Mouse (Mus musculus): ENCODE measurements at regions not wholly inside any gene's neighbourhood (a gene's known extent, or its start where the extent isn't known, plus 50 kb on each side); places are given as distances from the start of the nearest gene placed in this dataset.

DNA sequence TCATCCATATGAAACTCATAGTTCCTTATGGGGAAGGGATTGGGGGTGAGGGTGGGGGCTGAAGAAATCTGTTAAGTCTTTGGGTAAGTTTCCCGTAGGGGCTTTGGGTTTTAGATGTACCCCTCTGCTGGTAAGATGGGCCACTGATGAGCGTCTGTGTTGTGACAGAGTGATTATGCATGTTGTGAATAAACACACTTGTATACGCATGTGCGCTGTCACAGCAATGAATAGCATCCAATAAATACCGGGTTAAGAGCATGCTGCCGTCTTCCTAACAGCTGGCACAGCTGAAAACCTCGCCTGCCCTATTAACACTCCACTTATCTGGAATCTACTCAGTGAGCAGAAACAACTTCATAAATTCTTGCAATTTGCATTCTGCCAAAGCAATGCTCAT, 337.0 kb downstream of the Igsf11 start:
- no peak overlapping the region for H3K27ac ChIP-seq (ENCODE audit: low read depth, low read length)
- 55% methylated on average over 7 of the region's 7 CpGs for WGBS
- H3K9ac ChIP-seq (ENCODE audit: low read depth, low read length) = no peak overlapping the region
- H3K4me2 ChIP-seq (replicated peaks; ENCODE audit: low read depth, low read length) = no peak overlapping the region
- no peak for ATAC-seq (ENCODE audit: low FRiP score, low TSS enrichment)
- 0 out of 2 replicates have a peak, but pooled peaks cover 2% of the 10 kb centered on the region for H3K9me3 ChIP-seq (ENCODE audit: control insufficient read depth, low read length)
- no peaks in the 10 kb centered on the region for H3K27me3 ChIP-seq (ENCODE audit: control insufficient read depth, insufficient read depth, low read length)
- H3K4me1 ChIP-seq (ENCODE audit: control insufficient read depth, insufficient read depth, low read length) = no peaks in the 10 kb centered on the region
- H3K4me3 ChIP-seq (ENCODE audit: low read length) = no peak overlapping the region
- H3K36me3 ChIP-seq (ENCODE audit: control insufficient read depth, insufficient read depth, low read length) = no peaks in the 10 kb centered on the region

DNA sequence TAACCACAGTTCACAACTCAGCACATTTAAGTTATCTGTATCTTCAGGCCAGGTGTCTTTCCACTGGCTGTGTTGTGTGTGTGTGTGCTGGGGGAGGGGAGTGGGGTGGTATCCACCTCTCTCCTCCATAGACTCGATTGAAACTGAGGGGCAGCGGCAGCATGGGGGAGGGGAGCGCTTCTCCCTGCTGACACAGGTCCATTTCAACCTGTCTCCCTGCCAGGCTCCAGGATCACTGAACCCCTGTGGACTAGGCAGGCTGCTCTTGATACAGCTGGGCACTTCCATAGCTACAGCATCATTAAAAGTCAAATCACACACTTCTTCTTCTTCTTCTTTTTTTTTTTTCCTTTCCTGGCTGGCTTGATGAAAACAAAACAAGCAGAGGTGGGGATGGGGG, 338.0 kb downstream of the Igsf11 start:
- no peak overlapping the region for H3K4me3 ChIP-seq (ENCODE audit: low read length)
- 0 out of 2 replicates have a peak, but pooled peaks cover 2% of the 10 kb centered on the region for H3K9me3 ChIP-seq (ENCODE audit: control insufficient read depth, low read length)
- H3K9ac ChIP-seq (ENCODE audit: low read depth, low read length) = no peak overlapping the region
- no peak for ATAC-seq (ENCODE audit: low FRiP score, low TSS enrichment)
- no peaks in the 10 kb centered on the region for H3K27me3 ChIP-seq (ENCODE audit: control insufficient read depth, insufficient read depth, low read length)
- no peak overlapping the region for H3K4me2 ChIP-seq (replicated peaks; ENCODE audit: low read depth, low read length)
- 12% methylated on average over 3 of the region's 3 CpGs for WGBS
- no peaks in the 10 kb centered on the region for H3K36me3 ChIP-seq (ENCODE audit: control insufficient read depth, insufficient read depth, low read length)
- no peaks in the 10 kb centered on the region for H3K4me1 ChIP-seq (ENCODE audit: control insufficient read depth, insufficient read depth, low read length)
- H3K27ac ChIP-seq (ENCODE audit: low read depth, low read length) = no peak overlapping the region

DNA sequence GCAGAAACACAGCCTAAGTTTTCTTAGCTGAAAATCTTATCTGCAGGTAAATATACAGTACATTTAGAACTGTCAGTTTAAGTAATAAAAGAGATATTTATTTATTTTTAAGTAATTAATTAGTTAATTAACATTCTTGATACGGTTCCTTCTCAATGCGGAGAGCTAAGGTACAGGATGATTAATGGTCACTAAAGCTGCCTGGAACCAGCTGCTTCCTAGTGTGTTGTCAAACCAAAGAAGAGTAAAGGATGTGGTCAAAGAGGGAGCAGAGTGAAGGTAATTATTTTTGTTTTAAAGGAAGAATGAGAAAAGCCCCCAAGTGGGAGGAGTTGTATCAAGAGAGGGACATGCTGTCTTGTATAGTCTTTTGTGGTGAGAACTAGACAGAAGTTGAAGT, 341.8 kb downstream of the Igsf11 start:
- Histone ChIP-seq H3K9me3 (ENCODE audit: control insufficient read depth, low read length) (no peaks in the 10 kb centered on the region), H3K4me3 (ENCODE audit: low read length) (no peak overlapping the region), H3K4me2 (replicated peaks; ENCODE audit: low read depth, low read length) (no peak overlapping the region), H3K9ac (ENCODE audit: low read depth, low read length) (no peak overlapping the region), H3K4me1 (ENCODE audit: control insufficient read depth, insufficient read depth, low read length) (no peaks in the 10 kb centered on the region), H3K36me3 (ENCODE audit: control insufficient read depth, insufficient read depth, low read length) (no peaks in the 10 kb centered on the region), H3K27ac (ENCODE audit: low read depth, low read length) (no peak overlapping the region), H3K27me3 (ENCODE audit: control insufficient read depth, insufficient read depth, low read length) (no peaks in the 10 kb centered on the region)
- no peak; the same call in 1 of the 2 replicates for ATAC-seq (ENCODE audit: low FRiP score, low TSS enrichment)
- 23% methylated on average over 2 of the region's 2 CpGs for WGBS

DNA sequence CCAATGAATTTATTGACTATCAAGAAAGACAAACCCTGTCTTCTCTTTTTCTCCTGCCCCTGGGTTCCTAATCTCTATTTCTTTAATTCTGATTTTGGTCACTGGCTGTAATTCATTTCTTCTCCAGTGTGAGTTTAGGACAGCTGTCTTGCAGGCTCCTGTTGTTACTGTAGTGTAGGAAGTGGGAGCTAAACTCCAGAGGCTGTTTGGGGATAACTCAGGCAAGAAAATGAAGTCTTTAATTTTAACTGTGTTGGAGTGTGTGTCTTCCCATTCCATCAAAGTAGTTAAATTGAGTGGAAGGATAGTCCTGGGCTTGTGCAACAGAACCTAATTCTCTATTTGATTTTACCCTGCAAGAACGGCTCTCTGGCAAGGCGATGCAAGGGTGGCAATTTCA, 381.0 kb downstream of the Igsf11 start:
- ATAC-seq (ENCODE audit: low FRiP score, low TSS enrichment) = no peak
- H3K9me3 ChIP-seq (ENCODE audit: control insufficient read depth, low read length) = no peaks in the 10 kb centered on the region
- H3K27me3 ChIP-seq (ENCODE audit: control insufficient read depth, insufficient read depth, low read length) = no peaks in the 10 kb centered on the region
- H3K4me3 ChIP-seq (ENCODE audit: low read length) = no peak overlapping the region
- 93% methylated on average over 2 of the region's 2 CpGs for WGBS
- H3K27ac ChIP-seq (ENCODE audit: low read depth, low read length) = no peak overlapping the region
- no peaks in the 10 kb centered on the region for H3K4me1 ChIP-seq (ENCODE audit: control insufficient read depth, insufficient read depth, low read length)
- H3K36me3 ChIP-seq (ENCODE audit: control insufficient read depth, insufficient read depth, low read length) = no peaks in the 10 kb centered on the region
- no peak overlapping the region for H3K9ac ChIP-seq (ENCODE audit: low read depth, low read length)
- H3K4me2 ChIP-seq (replicated peaks; ENCODE audit: low read depth, low read length) = no peak overlapping the region

DNA sequence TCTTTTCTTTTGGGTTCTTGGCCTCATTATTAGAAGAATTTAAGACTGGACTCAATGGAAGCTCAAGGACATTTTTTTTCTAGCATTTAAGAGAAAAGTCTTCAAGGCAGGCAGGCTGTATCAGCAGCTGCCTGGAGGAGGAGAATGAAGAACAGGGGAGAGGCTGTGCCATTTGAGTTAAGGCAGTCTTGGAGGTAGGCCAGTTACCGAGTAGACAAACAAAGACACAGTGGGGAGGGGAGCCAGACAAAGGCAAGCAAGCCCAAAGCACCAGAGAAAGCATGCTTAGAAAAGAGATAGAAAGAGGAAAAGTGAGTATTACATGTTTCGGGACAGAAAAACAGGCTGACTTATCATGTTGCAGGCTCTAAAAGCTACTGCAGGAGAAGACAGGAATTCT, 392.0 kb downstream of the Igsf11 start:
- Histone ChIP-seq H3K27me3 (ENCODE audit: control insufficient read depth, insufficient read depth, low read length) (no peaks in the 10 kb centered on the region), H3K4me3 (ENCODE audit: low read length) (no peak overlapping the region), H3K9ac (ENCODE audit: low read depth, low read length) (no peak overlapping the region), H3K27ac (ENCODE audit: low read depth, low read length) (no peak overlapping the region), H3K4me1 (ENCODE audit: control insufficient read depth, insufficient read depth, low read length) (no peaks in the 10 kb centered on the region), H3K9me3 (ENCODE audit: control insufficient read depth, low read length) (no peaks in the 10 kb centered on the region), H3K36me3 (ENCODE audit: control insufficient read depth, insufficient read depth, low read length) (no peaks in the 10 kb centered on the region), H3K4me2 (replicated peaks; ENCODE audit: low read depth, low read length) (no peak overlapping the region)
- ATAC-seq (ENCODE audit: low FRiP score, low TSS enrichment) = no peak
- WGBS = 62% methylated on average over 2 of the region's 2 CpGs

DNA sequence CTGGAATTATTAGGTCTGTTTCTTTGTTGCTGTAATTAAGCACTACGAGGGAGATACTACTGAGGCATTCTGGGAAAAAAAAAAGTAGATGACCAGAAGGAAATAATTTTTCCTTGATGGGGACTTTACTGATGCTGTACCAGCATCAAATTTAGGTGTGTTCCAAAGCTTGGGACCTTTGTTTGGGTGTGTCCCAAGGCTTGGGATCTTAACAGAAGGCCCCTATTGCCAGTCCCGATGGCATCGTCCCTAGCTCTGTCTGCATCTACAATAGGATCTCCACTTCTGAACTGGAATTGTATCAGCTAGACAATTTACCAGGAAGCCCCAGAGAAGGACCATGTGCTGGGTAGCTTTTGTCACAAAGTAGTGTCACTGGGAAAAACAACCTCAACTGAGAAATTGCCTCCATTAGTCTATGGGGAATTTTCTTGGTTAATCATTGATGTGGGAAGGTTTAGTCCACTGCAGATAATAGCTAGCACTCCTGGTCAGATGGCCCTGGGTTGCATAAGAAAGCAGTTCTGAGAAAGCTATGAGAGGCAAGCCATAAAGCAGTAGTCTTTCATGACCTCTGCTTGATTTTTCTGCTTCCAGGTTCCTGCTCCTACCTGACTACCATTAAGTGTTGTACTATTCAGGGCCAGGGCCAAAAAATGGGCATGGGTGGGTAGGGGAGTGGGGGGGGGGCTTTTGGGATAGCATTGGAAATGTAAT, 392.7 kb downstream of the Igsf11 start:
- Histone ChIP-seq H3K9ac (ENCODE audit: low read depth, low read length) (no peak overlapping the region), H3K4me3 (ENCODE audit: low read length) (no peak overlapping the region), H3K36me3 (ENCODE audit: control insufficient read depth, insufficient read depth, low read length) (no peaks in the 10 kb centered on the region), H3K4me1 (ENCODE audit: control insufficient read depth, insufficient read depth, low read length) (no peaks in the 10 kb centered on the region), H3K27ac (ENCODE audit: low read depth, low read length) (no peak overlapping the region), H3K9me3 (ENCODE audit: control insufficient read depth, low read length) (no peaks in the 10 kb centered on the region), H3K27me3 (ENCODE audit: control insufficient read depth, insufficient read depth, low read length) (no peaks in the 10 kb centered on the region), H3K4me2 (replicated peaks; ENCODE audit: low read depth, low read length) (no peak overlapping the region)
- WGBS = 89% methylated on average over 3 of the region's 3 CpGs
- ATAC-seq (ENCODE audit: low FRiP score, low TSS enrichment) = no peak

DNA sequence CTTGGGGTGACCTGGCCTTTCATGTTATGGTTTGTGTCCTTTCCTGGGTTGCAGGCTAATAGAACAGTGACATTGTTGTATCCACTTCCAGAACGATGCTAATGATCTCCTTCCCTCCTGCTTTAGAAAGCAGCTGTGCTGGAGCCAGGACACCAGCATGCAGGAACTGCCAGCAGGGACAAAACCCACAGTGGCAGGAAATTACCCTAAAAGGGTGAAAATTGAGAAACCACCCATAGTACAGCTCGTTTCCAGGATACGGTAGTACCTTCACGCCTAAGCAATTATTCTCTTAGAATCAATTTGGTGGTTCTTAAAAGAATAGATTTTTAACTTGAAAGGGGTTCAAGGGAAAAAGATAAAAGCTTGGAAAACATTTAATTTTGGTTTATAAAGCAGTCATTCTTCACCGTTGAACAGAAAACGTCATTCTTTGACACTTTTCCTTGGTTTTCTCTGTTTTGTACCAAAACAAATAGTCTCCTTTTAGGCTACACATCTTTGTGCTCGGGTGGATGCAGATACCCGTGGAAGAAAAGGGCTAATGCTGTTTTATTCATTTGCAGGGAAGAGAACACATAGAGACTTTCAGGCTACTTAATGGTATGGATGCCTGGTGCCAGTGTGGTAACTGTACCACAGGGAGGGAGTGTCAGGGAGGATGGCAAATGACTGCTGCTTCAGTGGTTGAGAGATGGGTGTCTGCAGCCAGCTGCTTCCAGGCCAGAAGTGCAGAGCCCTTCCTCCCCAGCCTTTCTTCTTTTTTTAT, 394.5 kb downstream of the Igsf11 start:
- H3K9ac ChIP-seq (ENCODE audit: low read depth, low read length) = no peak overlapping the region
- WGBS = 71% methylated on average over 8 of the region's 8 CpGs
- H3K9me3 ChIP-seq (ENCODE audit: control insufficient read depth, low read length) = no peaks in the 10 kb centered on the region
- no peak for ATAC-seq (ENCODE audit: low FRiP score, low TSS enrichment)
- H3K27me3 ChIP-seq (ENCODE audit: control insufficient read depth, insufficient read depth, low read length) = no peaks in the 10 kb centered on the region
- H3K4me1 ChIP-seq (ENCODE audit: control insufficient read depth, insufficient read depth, low read length) = no peaks in the 10 kb centered on the region
- H3K27ac ChIP-seq (ENCODE audit: low read depth, low read length) = no peak overlapping the region
- H3K36me3 ChIP-seq (ENCODE audit: control insufficient read depth, insufficient read depth, low read length) = no peaks in the 10 kb centered on the region
- H3K4me3 ChIP-seq (ENCODE audit: low read length) = no peak overlapping the region
- no peak overlapping the region for H3K4me2 ChIP-seq (replicated peaks; ENCODE audit: low read depth, low read length)

DNA sequence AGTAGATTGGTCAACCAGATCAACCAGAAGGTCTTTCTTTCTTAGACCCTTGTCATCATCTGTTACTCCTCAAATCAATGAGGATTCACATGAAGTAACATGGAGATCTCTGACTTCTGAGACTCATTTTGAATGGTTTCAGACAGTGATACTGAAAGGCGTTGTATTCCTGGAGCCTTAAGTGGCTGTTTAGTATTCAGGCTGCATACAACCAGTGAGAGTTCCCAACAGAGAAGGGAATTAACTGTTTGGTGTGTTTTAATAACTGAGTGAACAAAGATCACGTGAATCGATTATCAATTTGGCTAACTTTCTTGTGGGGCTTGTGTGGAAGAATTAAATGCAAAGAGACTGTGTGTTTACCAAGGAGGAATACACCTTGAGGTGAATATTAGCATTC, 406.4 kb downstream of the Igsf11 start:
- 85% methylated on average over 3 of the region's 3 CpGs for WGBS
- Histone ChIP-seq H3K36me3 (ENCODE audit: control insufficient read depth, insufficient read depth, low read length) (no peaks in the 10 kb centered on the region), H3K4me1 (ENCODE audit: control insufficient read depth, insufficient read depth, low read length) (no peaks in the 10 kb centered on the region), H3K4me3 (ENCODE audit: low read length) (no peak overlapping the region), H3K4me2 (replicated peaks; ENCODE audit: low read depth, low read length) (no peak overlapping the region), H3K27me3 (ENCODE audit: control insufficient read depth, insufficient read depth, low read length) (no peaks in the 10 kb centered on the region), H3K27ac (ENCODE audit: low read depth, low read length) (no peak overlapping the region), H3K9me3 (ENCODE audit: control insufficient read depth, low read length) (no peaks in the 10 kb centered on the region), H3K9ac (ENCODE audit: low read depth, low read length) (no peak overlapping the region)
- ATAC-seq (ENCODE audit: low FRiP score, low TSS enrichment) = no peak

DNA sequence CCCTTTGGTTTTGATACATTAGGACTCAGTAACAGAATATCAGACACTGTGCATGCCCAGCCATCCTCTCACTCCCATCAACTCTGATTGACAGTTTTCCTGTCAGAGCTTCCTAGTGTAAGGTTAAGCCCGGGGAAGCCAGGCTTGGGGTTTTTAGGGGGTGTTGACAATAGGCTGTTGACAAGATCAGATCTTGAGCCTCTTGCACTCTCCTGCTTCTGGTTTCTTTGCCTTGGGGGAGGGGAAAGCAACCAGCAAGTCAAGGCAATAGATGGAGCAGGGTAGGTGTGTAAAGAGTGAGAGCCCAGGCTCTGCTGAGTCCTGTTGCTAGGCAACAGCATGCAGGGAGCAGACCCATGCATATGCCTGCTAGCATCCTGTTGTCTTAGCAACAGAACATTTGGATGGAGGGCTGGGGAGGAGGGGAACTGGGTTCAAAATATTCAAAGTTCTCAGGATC, 410.5 kb downstream of the Igsf11 start:
- 30% methylated on average over 1 of the region's 1 CpGs for WGBS
- peak; percentile 75; the same call in 1 of the 2 replicates for ATAC-seq (ENCODE audit: low FRiP score, low TSS enrichment)
- H3K9ac ChIP-seq (ENCODE audit: low read depth, low read length) = no peak overlapping the region

More for the DNA sequence above, 410.5 kb downstream of the Igsf11 start:
- Histone ChIP-seq H3K27me3 (ENCODE audit: control insufficient read depth, insufficient read depth, low read length) (no peaks in the 10 kb centered on the region), H3K4me2 (replicated peaks; ENCODE audit: low read depth, low read length) (no peak overlapping the region), H3K9me3 (ENCODE audit: control insufficient read depth, low read length) (no peaks in the 10 kb centered on the region), H3K4me1 (ENCODE audit: control insufficient read depth, insufficient read depth, low read length) (no peaks in the 10 kb centered on the region), H3K27ac (ENCODE audit: low read depth, low read length) (no peak overlapping the region), H3K4me3 (ENCODE audit: low read length) (no peak overlapping the region), H3K36me3 (ENCODE audit: control insufficient read depth, insufficient read depth, low read length) (no peaks in the 10 kb centered on the region)
